7 mouse cellular contexts compared by ENCODE assay signal in genomic region chr11:4874551-4874950, GRCm38 (mm10). TPM values are rescaled to one million over a fixed set of nuclear protein-coding genes. Genes with fewer than 3 reads are reported as not detected.
DNase-seq lines count a peak whose midpoint lies in the region; ATAC-seq and TF ChIP-seq lines count a peak whose summit lies in the region.

No protein-coding gene starts in this region.

- no peak for TF ChIP-seq POLR2A in embryonic fibroblast, embryonic 13.5 days (IDR thresholded peaks at IDR 0.05; ENCODE audit: low read depth, low read length)

- peak overlapping the region; percentile 67 for H3K4me3 ChIP-seq in lung, embryonic 16.5 days (ENCODE audit: low read length)
- H3K4me3 ChIP-seq in embryonic fibroblast, embryonic 13.5 days (ENCODE audit: insufficient read depth, low read length): peak overlapping the region; percentile 84
- H3K4me3 ChIP-seq in kidney, embryonic 16.5 days (ENCODE audit: low read length): peak overlapping the region; percentile 88
- H3K4me3 ChIP-seq in midbrain, embryonic 13.5 days (replicated peaks): peak overlapping the region; percentile 75

- H3K9me3 ChIP-seq in lung, embryonic 16.5 days (ENCODE audit: control insufficient read depth, low read length): no peaks in the 10 kb centered on the region
- H3K9me3 ChIP-seq in kidney, embryonic 16.5 days (ENCODE audit: low read length): no peaks in the 10 kb centered on the region
- H3K9me3 ChIP-seq in midbrain, embryonic 13.5 days: no peaks in the 10 kb centered on the region

- H3K36me3 ChIP-seq in lung, embryonic 16.5 days (ENCODE audit: control insufficient read depth, insufficient read depth, low read length): no peaks in the 10 kb centered on the region
- peaks cover 8% of the 10 kb centered on the region for H3K36me3 ChIP-seq in kidney, embryonic 16.5 days (ENCODE audit: insufficient read depth, low read length)
- H3K36me3 ChIP-seq in midbrain, embryonic 13.5 days: peaks cover 11% of the 10 kb centered on the region

- no peaks in the 10 kb centered on the region for H3K27me3 ChIP-seq in lung, embryonic 16.5 days (ENCODE audit: control insufficient read depth, insufficient read depth, low read depth, low read length)
- no peaks in the 10 kb centered on the region for H3K27me3 ChIP-seq in kidney, embryonic 16.5 days (ENCODE audit: insufficient read depth, low read length)
- no peaks in the 10 kb centered on the region for H3K27me3 ChIP-seq in midbrain, embryonic 13.5 days

- H3K27ac ChIP-seq in lung, embryonic 16.5 days (ENCODE audit: low read length): no peak overlapping the region
- H3K27ac ChIP-seq in embryonic fibroblast, embryonic 13.5 days (ENCODE audit: insufficient read depth, low read length): no peak overlapping the region
- peak overlapping the region; percentile 77 for H3K27ac ChIP-seq in kidney, embryonic 16.5 days (ENCODE audit: low read length)
- peak overlapping the region; percentile 75 for H3K27ac ChIP-seq in midbrain, embryonic 13.5 days

- peak; percentile 61; the same call in 1 of the 2 replicates for ATAC-seq in lung, embryonic 16.5 days (ENCODE audit: low read depth)
- peak; percentile 88 for ATAC-seq in kidney, embryonic 16.5 days (ENCODE audit: low FRiP score, low TSS enrichment)
- ATAC-seq in midbrain, embryonic 13.5 days: peak; percentile 59

- H3K9ac ChIP-seq in lung, embryonic 16.5 days (ENCODE audit: low read length): peak overlapping the region; percentile 66
- H3K9ac ChIP-seq in kidney, embryonic 16.5 days (replicated peaks; ENCODE audit: low read length): peak overlapping the region; percentile 75
- H3K9ac ChIP-seq in midbrain, embryonic 13.5 days (replicated peaks): peak overlapping the region; percentile 84

- WGBS in lung, embryonic 16.5 days: 3% methylated on average over 10 of the region's 10 CpGs
- WGBS in kidney, embryonic 16.5 days: 0% methylated on average over 10 of the region's 10 CpGs
- 6% methylated on average over 10 of the region's 10 CpGs for WGBS in midbrain, embryonic 13.5 days

- DNase-seq in lung, postnatal 14 days: no peak
- DNase-seq in right cerebral cortex, adult 2 months (ENCODE audit: low spot score in 2 of 2): no peak
- no peak for DNase-seq in heart, adult 11 months

- peak overlapping the region; percentile 76 for H3K4me2 ChIP-seq in lung, embryonic 16.5 days (ENCODE audit: low read depth, low read length)
- peak overlapping the region; percentile 77 for H3K4me2 ChIP-seq in kidney, embryonic 16.5 days (replicated peaks; ENCODE audit: low read depth, low read length)
- H3K4me2 ChIP-seq in midbrain, embryonic 13.5 days (replicated peaks): peak overlapping the region; percentile 84

- 0 out of 2 replicates have a peak, but pooled peaks cover 2% of the 10 kb centered on the region for H3K4me1 ChIP-seq in lung, embryonic 16.5 days (replicated peaks; ENCODE audit: control insufficient read depth, insufficient read depth, low read length)
- H3K4me1 ChIP-seq in embryonic fibroblast, embryonic 13.5 days (ENCODE audit: control insufficient read depth, insufficient read depth, low read length): no peaks in the 10 kb centered on the region
- peaks cover 16% of the 10 kb centered on the region for H3K4me1 ChIP-seq in kidney, embryonic 16.5 days (ENCODE audit: insufficient read depth, low read length)
- H3K4me1 ChIP-seq in midbrain, embryonic 13.5 days (replicated peaks): peaks cover 17% of the 10 kb centered on the region

- no peak for TF ChIP-seq CTCF in embryonic fibroblast, embryonic 13.5 days (IDR thresholded peaks at IDR 0.05; ENCODE audit: borderline replicate concordance, insufficient read depth, low read length)

RNA-seq across cellular contexts. Expression of gene Nipsnap1, which starts 0.8 kb away (rescaled TPM):
- 30.1 and 31.5 TPM in 2 replicates for polyA plus RNA-seq in lung, embryonic 16.5 days (2015; fragmentation: Nextera tagmentation; extraction: Ambion mirVana)
- polyA plus RNA-seq in embryonic fibroblast, embryonic 13.5 days (2011; ENCODE audit: insufficient read length, low read depth, missing spikeins): 16.4 and 20.8 TPM in 2 replicates
- 92.2 and 92.6 TPM in 2 replicates for polyA plus RNA-seq in kidney, embryonic 16.5 days (2015; fragmentation: Nextera tagmentation; extraction: Ambion mirVana)
- 139 and 142 TPM in 2 replicates for polyA plus RNA-seq in midbrain, embryonic 13.5 days (2015; fragmentation: Nextera tagmentation; extraction: Ambion mirVana)

RNA-seq across cellular contexts. Expression of gene Thoc5, which starts 20.6 kb away (rescaled TPM):
- 29.6 and 30.7 TPM in 2 replicates for polyA plus RNA-seq in lung, embryonic 16.5 days (2015; fragmentation: Nextera tagmentation; extraction: Ambion mirVana)
- polyA plus RNA-seq in embryonic fibroblast, embryonic 13.5 days (2011; ENCODE audit: insufficient read length, low read depth, missing spikeins): 33.1 and 34.9 TPM in 2 replicates
- polyA plus RNA-seq in kidney, embryonic 16.5 days (2015; fragmentation: Nextera tagmentation; extraction: Ambion mirVana): 39.0 and 39.5 TPM in 2 replicates
- 63.3 and 65.1 TPM in 2 replicates for polyA plus RNA-seq in midbrain, embryonic 13.5 days (2015; fragmentation: Nextera tagmentation; extraction: Ambion mirVana)

RNA-seq across cellular contexts. Expression of gene Nf2, which starts 25.2 kb away (rescaled TPM):
- 40.1 and 41.6 TPM in 2 replicates for polyA plus RNA-seq in lung, embryonic 16.5 days (2015; fragmentation: Nextera tagmentation; extraction: Ambion mirVana)
- 45.3 and 52.9 TPM in 2 replicates for polyA plus RNA-seq in embryonic fibroblast, embryonic 13.5 days (2011; ENCODE audit: insufficient read length, low read depth, missing spikeins)
- 53.0 and 53.8 TPM in 2 replicates for polyA plus RNA-seq in kidney, embryonic 16.5 days (2015; fragmentation: Nextera tagmentation; extraction: Ambion mirVana)
- polyA plus RNA-seq in midbrain, embryonic 13.5 days (2015; fragmentation: Nextera tagmentation; extraction: Ambion mirVana): 60.1 and 61.3 TPM in 2 replicates

Comparison
In these comparisons a context has a peak if more than half of its experiments do, and no peak if none do; other contexts are left out.
1. H3K27ac ChIP-seq: peak in kidney, embryonic 16.5 days (single experiment) and midbrain, embryonic 13.5 days (single experiment); none in lung, embryonic 16.5 days (single experiment) and embryonic fibroblast, embryonic 13.5 days (single experiment).
2. Peak in every context shown above with its lines, with median percentiles within 50 percentile points of each other: ATAC-seq, H3K4me2 ChIP-seq, H3K4me3 ChIP-seq and H3K9ac ChIP-seq.